Mouse (Mus musculus): Measurements from ENCODE around the gene F3. TPM values are rescaled to one million over a fixed set of nuclear protein-coding genes. Genes with fewer than 3 reads are reported as not detected.

F3 gene
- total and polyA plus RNA-seq, 3 experiments, result not detected

GRCm38 (mm10) chr3:121721691-121722070 is 1.7 kb upstream of the F3 start:
- Histone ChIP-seq H3K9me3 (replicated peaks; ENCODE audit: insufficient read depth, low read length) (no peaks in the 10 kb centered on the region), H3K27ac (ENCODE audit: control insufficient read depth, low read depth, low read length) (no peak overlapping the region), H3K36me3 (ENCODE audit: control insufficient read depth in 1 of 2, insufficient read depth in 2 of 2, low read length in 2 of 2) (no peaks in the 10 kb centered on the region), H3K4me1 (ENCODE audit: control insufficient read depth in 1 of 2, insufficient read depth in 2 of 2, low read length in 2 of 2) (no peaks in the 10 kb centered on the region), H3K4me3 (ENCODE audit: control insufficient read depth in 1 of 2, insufficient read depth in 1 of 2, low read depth in 2 of 2, low read length in 2 of 2) (no peak overlapping the region), H3K27me3 (ENCODE audit: control insufficient read depth in 1 of 2, insufficient read depth in 2 of 2, low read length in 2 of 2) (no peaks in the 10 kb centered on the region), H3K9ac (ENCODE audit: control insufficient read depth, low read depth, low read length, poor library complexity, severe bottlenecking) (no peak overlapping the region), H3K79me2 (ENCODE audit: control insufficient read depth, insufficient read depth, low read length, poor library complexity) (no peaks in the 10 kb centered on the region)
- DNase-seq (ENCODE audit: low read depth, low spot score), result no peak
- TF ChIP-seq RAD21 (IDR thresholded peaks at IDR 0.05; ENCODE audit: low read depth, low read length) (no peak), ZKSCAN1 (IDR thresholded peaks at IDR 0.05; ENCODE audit: low read depth, low read length) (no peak), MAZ (IDR thresholded peaks at IDR 0.05; ENCODE audit: low read depth, low read length) (no peak), POLR2AphosphoS5 (IDR thresholded peaks at IDR 0.05; ENCODE audit: borderline replicate concordance, low read depth, low read length) (no peak), MXI1 (IDR thresholded peaks at IDR 0.05; ENCODE audit: low read depth, low read length) (no peak), CHD1 (IDR thresholded peaks at IDR 0.05; ENCODE audit: low read depth, low read length) (no peak)

- Histone ChIP-seq H3K36me3 (ENCODE audit: control insufficient read depth in 1 of 2, insufficient read depth in 2 of 2, low read length in 2 of 2) (no peaks in the 10 kb centered on the region), H3K4me3 (ENCODE audit: control insufficient read depth in 1 of 2, insufficient read depth in 1 of 2, low read depth in 2 of 2, low read length in 2 of 2) (no peak overlapping the region), H3K27ac (ENCODE audit: control insufficient read depth, low read depth, low read length) (no peak overlapping the region), H3K9me3 (replicated peaks; ENCODE audit: insufficient read depth, low read length) (no peaks in the 10 kb centered on the region), H3K4me1 (ENCODE audit: control insufficient read depth in 1 of 2, insufficient read depth in 2 of 2, low read length in 2 of 2) (no peaks in the 10 kb centered on the region), H3K79me2 (ENCODE audit: control insufficient read depth, insufficient read depth, low read length, poor library complexity) (no peaks in the 10 kb centered on the region), H3K9ac (ENCODE audit: control insufficient read depth, low read depth, low read length, poor library complexity, severe bottlenecking) (no peak overlapping the region), H3K27me3 (ENCODE audit: control insufficient read depth in 1 of 2, insufficient read depth in 2 of 2, low read length in 2 of 2) (no peaks in the 10 kb centered on the region)
- no peak for DNase-seq (ENCODE audit: low read depth, low spot score)
- TF ChIP-seq NRF1 (IDR thresholded peaks at IDR 0.05; ENCODE audit: insufficient read depth, low read depth, low read length, poor library complexity, severe bottlenecking), result no peak
- no peak for TF ChIP-seq TCF12 (IDR thresholded peaks at IDR 0.05; ENCODE audit: low read depth, low read length)
- no peak for TF ChIP-seq TAL1 (IDR thresholded peaks at IDR 0.05; ENCODE audit: low read length)
- TF ChIP-seq RCOR1 (IDR thresholded peaks at IDR 0.05; ENCODE audit: low read depth, low read length), result no peak
- no peak for TF ChIP-seq GABPA (IDR thresholded peaks at IDR 0.05; ENCODE audit: low read depth, low read length)
- no peak for TF ChIP-seq EP300 (IDR thresholded peaks at IDR 0.05; ENCODE audit: low read depth in 1 of 2, low read length in 2 of 2)
- no peak for TF ChIP-seq MYB (IDR thresholded peaks at IDR 0.05; ENCODE audit: low read depth, low read length)
- no peak for TF ChIP-seq ZMIZ1 (IDR thresholded peaks at IDR 0.05; ENCODE audit: low read depth, low read length)
These were observed 709 bp downstream of the F3 start for GRCm38 (mm10) chr3:121723968-121724524.

GRCm38 (mm10) chr3:121724553-121724952 is 1.2 kb downstream of the F3 start:
- TF ChIP-seq SMC3 (IDR thresholded peaks at IDR 0.05; ENCODE audit: low read depth, low read length) (no peak), ZC3H11A (IDR thresholded peaks at IDR 0.05; ENCODE audit: low read depth, low read length) (no peak), ZKSCAN1 (IDR thresholded peaks at IDR 0.05; ENCODE audit: low read depth, low read length) (no peak), GATA1 (IDR thresholded peaks at IDR 0.05; ENCODE audit: low read depth, low read length) (no peak), ELF1 (IDR thresholded peaks at IDR 0.05; ENCODE audit: low read depth, low read length) (no peak), RCOR1 (IDR thresholded peaks at IDR 0.05; ENCODE audit: low read depth, low read length) (no peak), MYB (IDR thresholded peaks at IDR 0.05; ENCODE audit: low read depth, low read length) (no peak), CHD2 (IDR thresholded peaks at IDR 0.05; ENCODE audit: low read length) (no peak)

More at GRCm38 (mm10) chr3:121724553-121724952, 1.2 kb downstream of the F3 start:
- H3K9ac ChIP-seq (ENCODE audit: control insufficient read depth, low read depth, low read length, poor library complexity, severe bottlenecking), result no peak overlapping the region
- no peaks in the 10 kb centered on the region for H3K27me3 ChIP-seq (ENCODE audit: control insufficient read depth in 1 of 2, insufficient read depth in 2 of 2, low read length in 2 of 2)
- no peaks in the 10 kb centered on the region for H3K36me3 ChIP-seq (ENCODE audit: control insufficient read depth in 1 of 2, insufficient read depth in 2 of 2, low read length in 2 of 2)
- DNase-seq (ENCODE audit: low read depth, low spot score), result no peak
- no peaks in the 10 kb centered on the region for H3K9me3 ChIP-seq (replicated peaks; ENCODE audit: insufficient read depth, low read length)
- no peak overlapping the region for H3K27ac ChIP-seq (ENCODE audit: control insufficient read depth, low read depth, low read length)
- H3K4me3 ChIP-seq (ENCODE audit: control insufficient read depth in 1 of 2, insufficient read depth in 1 of 2, low read depth in 2 of 2, low read length in 2 of 2), result no peak overlapping the region
- H3K79me2 ChIP-seq (ENCODE audit: control insufficient read depth, insufficient read depth, low read length, poor library complexity), result no peaks in the 10 kb centered on the region
- H3K4me1 ChIP-seq (ENCODE audit: control insufficient read depth in 1 of 2, insufficient read depth in 2 of 2, low read length in 2 of 2), result no peaks in the 10 kb centered on the region

Data from MEL (cell line).